ENCODE assay signal across 22 mouse cellular contexts in genomic region chr9:83964376-83964775, GRCm38 (mm10). TPM values are rescaled to one million over a fixed set of nuclear protein-coding genes. Genes with fewer than 3 reads are reported as not detected.
DNase-seq lines count a peak whose midpoint lies in the region; ATAC-seq lines count a peak whose summit lies in the region.
"Had no signal": no experiment of that assay in that cellular context is flagged by ENCODE, and none has a peak within 500 bp of the region (broad histone marks: within the 10 kb centered on the region; RNA-seq: fewer than 3 reads in every experiment).

No protein-coding gene starts in this region.

- H3K4me1 ChIP-seq in embryonic facial prominence, embryonic 14.5 days (ENCODE audit: control insufficient read depth, insufficient read depth, low read length) = peaks cover 7% of the 10 kb centered on the region
- H3K4me1 ChIP-seq in embryonic facial prominence, embryonic 10.5 days = peaks cover 6% of the 10 kb centered on the region; the same call in 1 of the 2 replicates
- peaks cover 23% of the 10 kb centered on the region for H3K4me1 ChIP-seq in heart, embryonic 13.5 days
- peaks cover 5% of the 10 kb centered on the region; the same call in 1 of the 2 replicates for H3K4me1 ChIP-seq in forebrain, embryonic 10.5 days
- peaks cover 6% of the 10 kb centered on the region; the same call in 1 of the 2 replicates for H3K4me1 ChIP-seq in forebrain, embryonic 12.5 days
- H3K4me1 ChIP-seq: liver, embryonic 13.5 days; megakaryocyte, embryonic 14.5 days had no signal

- WGBS in embryonic facial prominence, embryonic 14.5 days = 64% methylated on average over 4 of the region's 4 CpGs
- 93% methylated on average over 4 of the region's 4 CpGs for WGBS in embryonic facial prominence, embryonic 10.5 days
- WGBS in heart, embryonic 13.5 days = 48% methylated on average over 4 of the region's 4 CpGs
- WGBS in forebrain, embryonic 10.5 days = 97% methylated on average over 4 of the region's 4 CpGs
- 97% methylated on average over 4 of the region's 4 CpGs for WGBS in forebrain, embryonic 12.5 days

- H3K4me3 ChIP-seq in embryonic facial prominence, embryonic 14.5 days (ENCODE audit: low read depth, low read length) = no peak overlapping the region
- H3K4me3 ChIP-seq in embryonic facial prominence, embryonic 10.5 days = no peak overlapping the region
- no peak overlapping the region for H3K4me3 ChIP-seq in heart, embryonic 13.5 days
- H3K4me3 ChIP-seq in forebrain, embryonic 10.5 days = no peak overlapping the region
- no peak overlapping the region for H3K4me3 ChIP-seq in forebrain, embryonic 12.5 days (replicated peaks)
- H3K4me3 ChIP-seq: layer of hippocampus, adult 2 months; limb, embryonic 12.5 days; liver, embryonic 13.5 days; lung, embryonic 15.5 days; megakaryocyte, embryonic 14.5 days; midbrain, embryonic 13.5 days had no signal

- H3K36me3 ChIP-seq in embryonic facial prominence, embryonic 14.5 days (ENCODE audit: control insufficient read depth, insufficient read depth, low read length) = no peaks in the 10 kb centered on the region
- peaks cover 8% of the 10 kb centered on the region; the same call in 1 of the 2 replicates for H3K36me3 ChIP-seq in embryonic facial prominence, embryonic 10.5 days (replicated peaks)
- H3K36me3 ChIP-seq in heart, embryonic 13.5 days = peaks cover 4% of the 10 kb centered on the region; the same call in 1 of the 2 replicates
- H3K36me3 ChIP-seq in forebrain, embryonic 10.5 days (replicated peaks) = no peaks in the 10 kb centered on the region; the same call in 1 of the 2 replicates
- no peaks in the 10 kb centered on the region for H3K36me3 ChIP-seq in forebrain, embryonic 12.5 days (replicated peaks)
- H3K36me3 ChIP-seq: limb, embryonic 12.5 days; liver, embryonic 13.5 days; lung, embryonic 15.5 days; midbrain, embryonic 13.5 days had no signal

- H3K4me2 ChIP-seq in embryonic facial prominence, embryonic 14.5 days (ENCODE audit: low read depth, low read length) = no peak overlapping the region
- H3K4me2 ChIP-seq in heart, embryonic 13.5 days = no peak overlapping the region
- no peak overlapping the region for H3K4me2 ChIP-seq in forebrain, embryonic 12.5 days
- H3K4me2 ChIP-seq: limb, embryonic 12.5 days; liver, embryonic 13.5 days; lung, embryonic 15.5 days; midbrain, embryonic 13.5 days had no signal

- no peak overlapping the region for H3K27ac ChIP-seq in embryonic facial prominence, embryonic 14.5 days (replicated peaks; ENCODE audit: low read depth, low read length)
- H3K27ac ChIP-seq in embryonic facial prominence, embryonic 10.5 days (replicated peaks) = no peak overlapping the region
- peak overlapping the region; percentile 60 for H3K27ac ChIP-seq in heart, embryonic 13.5 days (replicated peaks)
- no peak overlapping the region for H3K27ac ChIP-seq in forebrain, embryonic 10.5 days
- no peak overlapping the region for H3K27ac ChIP-seq in forebrain, embryonic 12.5 days
- H3K27ac ChIP-seq: layer of hippocampus, adult 2 months; limb, embryonic 12.5 days; liver, embryonic 13.5 days; lung, embryonic 15.5 days; midbrain, embryonic 13.5 days had no signal

- H3K9ac ChIP-seq in embryonic facial prominence, embryonic 14.5 days (ENCODE audit: low read depth, low read length) = no peak overlapping the region
- H3K9ac ChIP-seq in heart, embryonic 13.5 days = no peak overlapping the region
- no peak overlapping the region for H3K9ac ChIP-seq in forebrain, embryonic 12.5 days
- H3K9ac ChIP-seq: forebrain, postnatal 0 days; limb, embryonic 12.5 days; liver, embryonic 13.5 days; lung, embryonic 15.5 days; midbrain, embryonic 13.5 days had no signal

- peak; percentile 73 for DNase-seq in embryonic facial prominence, embryonic 14.5 days (ENCODE audit: low spot score)
- DNase-seq in embryonic facial prominence, embryonic 10.5 days (ENCODE audit: low spot score) = no peak
- peak; percentile 54 for DNase-seq in lung, postnatal 10 days
- DNase-seq in lung, postnatal 4 days = no peak
- peak; percentile 16 to 33 for DNase-seq in heart, postnatal 14 days
- no peak for DNase-seq in forebrain, embryonic 10.5 days (ENCODE audit: extremely low spot score, low spot score)
- DNase-seq: adrenal gland, postnatal 25 days; cerebellum, adult 8-10 months; forebrain, postnatal 0 days; gastrocnemius, postnatal 25 days; kidney, postnatal 25 days; layer of hippocampus, postnatal 36 days; liver, embryonic 13.5 days; thymus, postnatal 14 days had no signal

- no peaks in the 10 kb centered on the region for H3K9me3 ChIP-seq in embryonic facial prominence, embryonic 14.5 days (ENCODE audit: control insufficient read depth, low read length)
- no peaks in the 10 kb centered on the region for H3K9me3 ChIP-seq in embryonic facial prominence, embryonic 10.5 days
- no peaks in the 10 kb centered on the region for H3K9me3 ChIP-seq in heart, embryonic 13.5 days
- no peaks in the 10 kb centered on the region for H3K9me3 ChIP-seq in forebrain, embryonic 10.5 days
- H3K9me3 ChIP-seq in forebrain, embryonic 12.5 days = no peaks in the 10 kb centered on the region
- H3K9me3 ChIP-seq: liver, embryonic 13.5 days; lung, embryonic 15.5 days; megakaryocyte, embryonic 14.5 days; midbrain, embryonic 13.5 days had no signal

- ATAC-seq in embryonic facial prominence, embryonic 14.5 days (ENCODE audit: low read depth) = no peak
- no peak; the same call in 1 of the 2 replicates for ATAC-seq in heart, embryonic 13.5 days (ENCODE audit: extremely low read depth, insufficient number of reproducible peaks, low FRiP score, low TSS enrichment)
- no peak for ATAC-seq in forebrain, embryonic 12.5 days (ENCODE audit: low FRiP score)
- ATAC-seq: forebrain, postnatal 0 days; intestine, postnatal 0 days; midbrain, embryonic 13.5 days had no signal

- no peaks in the 10 kb centered on the region for H3K27me3 ChIP-seq in embryonic facial prominence, embryonic 14.5 days (replicated peaks; ENCODE audit: control insufficient read depth, insufficient read depth, low read length)
- H3K27me3 ChIP-seq in embryonic facial prominence, embryonic 10.5 days (replicated peaks; ENCODE audit: low read depth, poor library complexity, severe bottlenecking) = no peaks in the 10 kb centered on the region
- H3K27me3 ChIP-seq in heart, embryonic 13.5 days (replicated peaks) = no peaks in the 10 kb centered on the region
- no peaks in the 10 kb centered on the region for H3K27me3 ChIP-seq in forebrain, embryonic 10.5 days (ENCODE audit: poor library complexity, severe bottlenecking)
- H3K27me3 ChIP-seq in forebrain, embryonic 12.5 days = no peaks in the 10 kb centered on the region
- H3K27me3 ChIP-seq: limb, embryonic 12.5 days; liver, embryonic 13.5 days; lung, embryonic 15.5 days; megakaryocyte, embryonic 14.5 days; midbrain, embryonic 13.5 days had no signal

- intact Hi-C loops in heart, postnatal 14 days (cut with DNase I) = no loop called here

RNA-seq across cellular contexts. Expression of gene Bckdhb, which starts 39.4 kb away (rescaled TPM):
- polyA plus RNA-seq in embryonic facial prominence, embryonic 14.5 days (2014; fragmentation: Nextera tagmentation; extraction: Ambion mirVana) = 41.6 and 46.6 TPM in 2 replicates
- polyA plus RNA-seq in embryonic facial prominence, embryonic 10.5 days (2016; fragmentation: Nextera tagmentation; extraction: Ambion mirVana) = 64.9 and 68.9 TPM in 2 replicates
- 43.3 and 50.0 TPM in 2 replicates for polyA plus RNA-seq in heart, embryonic 13.5 days (2015; fragmentation: Nextera tagmentation; extraction: Ambion mirVana)
- 10 to 100 TPM; 44.6 to 52.8 TPM for total RNA-seq in heart, postnatal 14 days (2021)
- 66.4 and 66.8 TPM in 2 replicates for polyA plus RNA-seq in forebrain, embryonic 10.5 days (2016; fragmentation: Nextera tagmentation; extraction: Ambion mirVana)
- polyA plus RNA-seq in forebrain, embryonic 12.5 days (2016; fragmentation: Nextera tagmentation; extraction: Ambion mirVana) = 42.2 and 49.1 TPM in 2 replicates

Comparison
In these comparisons a context has a peak if more than half of its experiments do, and no peak if none do; other contexts are left out.
1. DNase-seq: peak in embryonic facial prominence, embryonic 14.5 days (single experiment), lung, postnatal 10 days (single experiment) and heart, postnatal 14 days (2 of 2); none in embryonic facial prominence, embryonic 10.5 days (single experiment), lung, postnatal 4 days (0 of 2) and forebrain, embryonic 10.5 days (single experiment).